Mouse (Mus musculus): Measurements from ENCODE around the gene Slc22a3. TPM values are rescaled to one million over a fixed set of nuclear protein-coding genes. Genes with fewer than 3 reads are reported as not detected.

The Slc22a3 gene
- polyA plus RNA-seq (2015; fragmentation: Nextera tagmentation; extraction: Ambion mirVana) = 0.10 and 0.11 TPM in 2 replicates

GRCm38 (mm10) chr17:12507654-12508204 lies at the start of gene Slc22a3:
TSS of gene Slc22a3 (minus strand) at chr17:12507704.
- WGBS = 11% methylated on average over 14 of the region's 14 CpGs
- H3K27me3 ChIP-seq = peaks cover 44% of the 10 kb centered on the region
- no peak for ATAC-seq
- H3K36me3 ChIP-seq (ENCODE audit: poor library complexity, severe bottlenecking) = no peaks in the 10 kb centered on the region
- no peaks in the 10 kb centered on the region for H3K4me1 ChIP-seq
- peak within 1 kb of the TSS; percentile 29 for H3K4me3 ChIP-seq
- no peak within 1 kb of the TSS for H3K27ac ChIP-seq
- peak within 1 kb of the TSS; percentile 56 for H3K4me2 ChIP-seq
- H3K9ac ChIP-seq = no peak within 1 kb of the TSS
- no peaks in the 10 kb centered on the region for H3K9me3 ChIP-seq (replicated peaks)

DNA sequence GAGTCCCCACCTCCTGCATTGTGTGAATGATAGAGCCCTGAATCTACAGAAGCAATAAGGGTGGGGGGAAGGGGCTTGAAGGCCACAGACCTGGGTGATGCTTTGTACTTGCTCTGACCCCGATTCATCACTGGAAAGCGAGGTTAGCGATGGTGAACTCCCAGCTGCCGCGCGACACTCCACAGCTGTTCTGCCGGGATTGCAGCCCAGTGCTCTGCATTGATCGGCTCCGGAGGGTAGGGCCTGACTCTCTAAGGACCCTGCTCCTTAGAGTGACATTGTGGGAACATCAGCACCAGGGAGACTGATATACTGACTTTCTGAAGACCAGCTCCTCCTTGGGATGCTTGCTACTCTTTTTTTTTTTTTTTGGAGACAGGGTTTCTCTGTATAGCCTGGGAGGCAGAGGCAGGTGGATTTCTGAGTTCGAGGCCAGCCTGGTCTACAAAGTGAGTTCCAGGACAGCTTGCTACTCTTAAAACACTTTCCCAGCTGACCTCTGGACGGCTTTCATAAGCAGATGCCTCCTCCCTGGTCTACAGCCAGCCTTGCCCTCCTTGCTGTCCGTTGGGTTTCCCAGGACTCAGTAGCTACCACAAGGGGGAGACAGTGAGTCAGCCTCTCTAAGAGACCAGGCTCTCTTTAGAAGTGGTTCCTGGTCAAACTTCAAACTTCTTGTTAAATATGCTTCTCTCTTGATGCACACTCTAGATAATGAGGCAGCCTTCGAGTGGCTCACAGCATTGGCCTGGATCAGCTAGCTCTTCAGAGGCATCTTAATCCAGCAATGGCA lies 27.0 kb upstream of the Slc22a3 start:
- no peak overlapping the region for H3K27ac ChIP-seq
- 66% methylated on average over 13 of the region's 13 CpGs for WGBS
- H3K9ac ChIP-seq = no peak overlapping the region
- no peaks in the 10 kb centered on the region for H3K9me3 ChIP-seq (replicated peaks)
- no peaks in the 10 kb centered on the region for H3K4me1 ChIP-seq
- H3K4me3 ChIP-seq = no peak overlapping the region
- H3K27me3 ChIP-seq = no peaks in the 10 kb centered on the region
- no peak for ATAC-seq
- no peaks in the 10 kb centered on the region for H3K36me3 ChIP-seq (ENCODE audit: poor library complexity, severe bottlenecking)
- no peak overlapping the region for H3K4me2 ChIP-seq

DNA sequence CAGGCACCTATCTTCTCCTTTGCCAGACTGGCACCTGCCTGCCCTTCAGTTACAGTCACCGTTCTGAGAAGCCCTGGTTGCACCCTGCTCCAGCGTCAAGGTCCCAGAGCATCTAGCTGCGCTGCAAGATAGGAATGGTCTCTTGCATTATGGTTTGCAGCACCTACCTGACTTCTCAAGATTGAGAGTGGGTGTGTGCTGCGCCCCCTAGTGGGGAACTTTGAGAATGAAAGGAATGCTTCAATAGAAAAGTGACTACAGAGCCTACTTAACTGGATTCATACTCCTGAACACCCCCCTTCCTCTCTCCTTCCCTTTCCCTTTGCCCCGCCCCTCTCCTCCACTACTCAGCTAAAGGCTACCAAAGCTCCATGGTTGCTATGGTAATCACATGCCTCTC lies 24.6 kb upstream of the Slc22a3 start:
- Histone ChIP-seq H3K36me3 (ENCODE audit: poor library complexity, severe bottlenecking) (no peaks in the 10 kb centered on the region), H3K4me2 (no peak overlapping the region), H3K4me1 (no peaks in the 10 kb centered on the region), H3K27me3 (no peaks in the 10 kb centered on the region), H3K4me3 (no peak overlapping the region), H3K9ac (no peak overlapping the region), H3K9me3 (replicated peaks) (no peaks in the 10 kb centered on the region), H3K27ac (no peak overlapping the region)
- WGBS = 32% methylated on average over 5 of the region's 5 CpGs
- ATAC-seq = no peak

DNA sequence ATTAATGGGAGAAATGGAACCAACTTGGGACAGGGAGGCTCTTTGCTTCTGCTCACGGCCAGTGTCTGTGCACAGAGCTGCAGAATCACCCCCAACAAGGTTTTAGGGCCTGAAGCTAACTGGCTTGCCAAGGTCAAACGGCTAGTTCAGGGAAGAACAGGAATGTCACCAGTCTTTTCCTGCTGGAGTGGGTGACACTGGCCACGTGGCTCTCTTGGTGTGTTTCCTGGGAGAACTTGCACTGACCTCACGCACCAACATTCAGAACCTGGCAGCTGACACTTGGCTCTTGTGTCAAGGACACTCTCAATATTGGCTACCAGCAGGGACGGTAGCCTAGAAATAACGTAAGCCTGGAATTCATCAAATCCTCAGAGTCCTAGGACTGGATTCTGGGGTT lies 22.6 kb upstream of the Slc22a3 start:
- WGBS = 76% methylated on average over 6 of the region's 6 CpGs
- H3K27ac ChIP-seq = no peak overlapping the region
- no peak overlapping the region for H3K4me3 ChIP-seq
- H3K4me2 ChIP-seq = no peak overlapping the region
- no peaks in the 10 kb centered on the region for H3K9me3 ChIP-seq (replicated peaks)
- no peak overlapping the region for H3K9ac ChIP-seq
- no peaks in the 10 kb centered on the region for H3K4me1 ChIP-seq
- ATAC-seq = no peak
- no peaks in the 10 kb centered on the region for H3K36me3 ChIP-seq (ENCODE audit: poor library complexity, severe bottlenecking)
- no peaks in the 10 kb centered on the region for H3K27me3 ChIP-seq

DNA sequence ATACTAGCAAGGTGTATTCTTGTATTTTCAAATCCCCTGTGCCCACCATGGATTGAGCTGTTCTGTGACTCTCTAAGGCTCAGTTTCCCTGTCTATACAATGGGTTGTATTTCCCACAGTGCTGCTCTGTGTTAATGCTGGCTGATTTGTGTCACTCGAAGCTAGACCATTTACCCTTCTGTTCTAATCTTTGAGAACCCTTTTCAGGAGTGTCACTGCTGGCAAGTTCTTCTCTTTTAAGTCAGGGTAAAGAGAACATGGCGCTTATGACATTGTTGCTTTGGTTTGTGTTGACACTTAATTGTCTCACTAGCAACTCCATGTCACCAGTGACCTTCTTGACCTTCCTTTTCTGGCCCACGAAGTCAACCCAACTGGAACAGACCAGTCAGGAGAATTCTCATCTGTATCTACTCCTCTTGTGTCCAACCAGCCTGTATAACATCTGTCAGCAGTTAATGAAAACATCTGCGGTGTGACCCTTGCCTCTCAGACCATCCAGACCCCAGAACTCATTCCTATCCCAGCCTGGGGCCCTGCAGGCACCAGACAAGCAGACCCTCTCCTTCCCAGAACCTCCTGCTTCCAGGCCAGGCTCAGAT lies 22.0 kb upstream of the Slc22a3 start:
- H3K4me3 ChIP-seq = no peak overlapping the region
- H3K27me3 ChIP-seq = no peaks in the 10 kb centered on the region
- H3K9ac ChIP-seq = no peak overlapping the region
- no peak overlapping the region for H3K4me2 ChIP-seq
- H3K9me3 ChIP-seq (replicated peaks) = no peaks in the 10 kb centered on the region
- H3K36me3 ChIP-seq (ENCODE audit: poor library complexity, severe bottlenecking) = no peaks in the 10 kb centered on the region
- no peaks in the 10 kb centered on the region for H3K4me1 ChIP-seq
- H3K27ac ChIP-seq = no peak overlapping the region
- no peak for ATAC-seq
- WGBS = 75% methylated on average over 4 of the region's 4 CpGs

DNA sequence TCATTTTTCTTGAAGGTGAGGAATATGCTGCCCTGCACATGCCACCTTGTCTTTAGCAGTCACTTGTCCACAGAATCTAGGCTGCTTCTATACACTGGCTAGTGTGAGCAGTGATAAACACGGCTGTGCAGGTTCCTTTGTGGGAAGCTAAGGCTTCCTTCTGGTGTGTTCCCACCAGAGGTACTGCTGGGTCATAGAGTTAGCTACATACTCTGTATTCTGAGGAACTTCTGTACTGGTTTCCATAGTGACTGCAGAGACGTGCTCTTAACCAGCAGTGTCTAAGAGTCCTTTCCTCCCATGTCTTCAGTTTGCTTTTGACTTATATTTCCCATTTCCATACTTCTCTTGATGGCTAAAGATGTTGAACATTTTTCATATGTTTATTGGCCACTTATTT lies 11.6 kb upstream of the Slc22a3 start:
- no peak overlapping the region for H3K4me2 ChIP-seq
- WGBS = 74% methylated on average over 2 of the region's 2 CpGs
- peaks cover 5% of the 10 kb centered on the region; the same call in 1 of the 2 replicates for H3K9me3 ChIP-seq (replicated peaks)
- no peak overlapping the region for H3K27ac ChIP-seq
- no peaks in the 10 kb centered on the region for H3K27me3 ChIP-seq
- H3K4me3 ChIP-seq = no peak overlapping the region
- no peak for ATAC-seq
- no peak overlapping the region for H3K9ac ChIP-seq
- H3K36me3 ChIP-seq (ENCODE audit: poor library complexity, severe bottlenecking) = no peaks in the 10 kb centered on the region
- no peaks in the 10 kb centered on the region for H3K4me1 ChIP-seq

GRCm38 (mm10) chr17:12518194-12518593 lies 10.7 kb upstream of the Slc22a3 start:
- no peak overlapping the region for H3K9ac ChIP-seq
- no peaks in the 10 kb centered on the region for H3K36me3 ChIP-seq (ENCODE audit: poor library complexity, severe bottlenecking)
- no peaks in the 10 kb centered on the region for H3K4me1 ChIP-seq
- no peak for ATAC-seq
- H3K9me3 ChIP-seq (replicated peaks) = peaks cover 5% of the 10 kb centered on the region; the same call in 1 of the 2 replicates
- no peak overlapping the region for H3K4me3 ChIP-seq
- H3K27ac ChIP-seq = no peak overlapping the region
- H3K27me3 ChIP-seq = no peaks in the 10 kb centered on the region
- no peak overlapping the region for H3K4me2 ChIP-seq
- 85% methylated on average over 6 of the region's 6 CpGs for WGBS

DNA sequence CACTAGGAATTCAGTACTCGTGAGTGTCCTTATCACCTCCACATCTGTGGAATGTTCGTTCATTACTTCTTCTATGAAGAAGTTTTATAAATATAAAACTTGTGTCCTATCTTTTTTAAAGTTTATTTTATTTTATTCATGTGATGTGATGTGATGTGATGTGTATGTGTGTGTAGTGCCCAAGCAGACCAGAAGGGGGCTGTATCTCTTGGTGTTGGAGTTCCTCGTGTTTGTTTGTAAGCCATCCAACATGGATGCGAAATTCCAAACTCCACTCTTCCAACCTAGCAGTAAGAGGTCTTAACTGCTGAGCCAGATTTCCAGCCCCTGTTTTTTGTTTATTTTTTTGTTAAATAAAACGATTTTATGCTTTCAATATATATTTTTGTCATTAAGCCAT lies 6.5 kb upstream of the Slc22a3 start:
- Histone ChIP-seq H3K9me3 (replicated peaks) (no peaks in the 10 kb centered on the region), H3K4me3 (no peak overlapping the region), H3K27me3 (peaks cover 2% of the 10 kb centered on the region), H3K9ac (no peak overlapping the region), H3K4me1 (no peaks in the 10 kb centered on the region), H3K27ac (no peak overlapping the region), H3K4me2 (no peak overlapping the region), H3K36me3 (ENCODE audit: poor library complexity, severe bottlenecking) (no peaks in the 10 kb centered on the region)
- no peak for ATAC-seq
- WGBS = 82% methylated on average over 5 of the region's 5 CpGs

GRCm38 (mm10) chr17:12513107-12513923 lies 5.8 kb upstream of the Slc22a3 start:
- no peak overlapping the region for H3K9ac ChIP-seq
- no peak for ATAC-seq
- H3K4me3 ChIP-seq = no peak overlapping the region
- H3K4me2 ChIP-seq = no peak overlapping the region
- no peaks in the 10 kb centered on the region for H3K4me1 ChIP-seq
- H3K9me3 ChIP-seq (replicated peaks) = no peaks in the 10 kb centered on the region
- 83% methylated on average over 9 of the region's 9 CpGs for WGBS
- no peaks in the 10 kb centered on the region for H3K36me3 ChIP-seq (ENCODE audit: poor library complexity, severe bottlenecking)
- H3K27ac ChIP-seq = no peak overlapping the region
- peaks cover 9% of the 10 kb centered on the region for H3K27me3 ChIP-seq

DNA sequence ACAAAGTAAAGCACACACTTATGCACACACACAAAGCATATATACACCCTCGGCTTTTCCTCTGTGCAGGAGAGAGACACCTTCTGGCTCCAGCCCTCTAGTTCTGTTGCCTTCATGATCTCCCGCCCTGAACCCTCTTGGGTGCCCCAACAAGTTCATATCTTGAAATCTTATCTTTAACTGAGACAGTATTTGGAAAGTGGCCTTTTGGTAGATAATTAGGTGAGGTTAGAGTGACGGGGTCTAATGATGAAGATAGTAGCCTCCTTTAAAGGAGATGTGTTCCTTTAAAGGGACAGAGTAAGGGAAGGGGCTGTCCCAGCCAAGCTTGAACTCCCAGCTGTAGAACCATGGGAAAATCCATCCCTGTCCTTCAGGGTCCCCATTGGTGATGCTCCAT lies 3.7 kb upstream of the Slc22a3 start:
- no peak overlapping the region for H3K9ac ChIP-seq
- no peak overlapping the region for H3K4me3 ChIP-seq
- no peak overlapping the region for H3K4me2 ChIP-seq
- H3K4me1 ChIP-seq = no peaks in the 10 kb centered on the region
- no peak overlapping the region for H3K27ac ChIP-seq
- peaks cover 30% of the 10 kb centered on the region for H3K27me3 ChIP-seq
- 82% methylated on average over 3 of the region's 3 CpGs for WGBS
- H3K9me3 ChIP-seq (replicated peaks) = no peaks in the 10 kb centered on the region
- no peaks in the 10 kb centered on the region for H3K36me3 ChIP-seq (ENCODE audit: poor library complexity, severe bottlenecking)
- no peak for ATAC-seq

GRCm38 (mm10) chr17:12508376-12508775 lies 872 bp upstream of the Slc22a3 start:
- 16% methylated on average over 7 of the region's 7 CpGs for WGBS
- Histone ChIP-seq H3K9me3 (replicated peaks) (no peaks in the 10 kb centered on the region), H3K4me3 (no peak overlapping the region), H3K4me1 (no peaks in the 10 kb centered on the region), H3K36me3 (ENCODE audit: poor library complexity, severe bottlenecking) (no peaks in the 10 kb centered on the region), H3K27me3 (peaks cover 44% of the 10 kb centered on the region), H3K27ac (no peak overlapping the region), H3K4me2 (no peak overlapping the region), H3K9ac (no peak overlapping the region)
- no peak for ATAC-seq
